Mouse (Mus musculus): Measurements from ENCODE around the gene Adcyap1r1. TPM values are rescaled to one million over a fixed set of nuclear protein-coding genes. Genes with fewer than 3 reads are reported as not detected.

Gene Adcyap1r1
- polyA plus RNA-seq, 1 experiment from 2014 or later, result 0.12 TPM

DNA sequence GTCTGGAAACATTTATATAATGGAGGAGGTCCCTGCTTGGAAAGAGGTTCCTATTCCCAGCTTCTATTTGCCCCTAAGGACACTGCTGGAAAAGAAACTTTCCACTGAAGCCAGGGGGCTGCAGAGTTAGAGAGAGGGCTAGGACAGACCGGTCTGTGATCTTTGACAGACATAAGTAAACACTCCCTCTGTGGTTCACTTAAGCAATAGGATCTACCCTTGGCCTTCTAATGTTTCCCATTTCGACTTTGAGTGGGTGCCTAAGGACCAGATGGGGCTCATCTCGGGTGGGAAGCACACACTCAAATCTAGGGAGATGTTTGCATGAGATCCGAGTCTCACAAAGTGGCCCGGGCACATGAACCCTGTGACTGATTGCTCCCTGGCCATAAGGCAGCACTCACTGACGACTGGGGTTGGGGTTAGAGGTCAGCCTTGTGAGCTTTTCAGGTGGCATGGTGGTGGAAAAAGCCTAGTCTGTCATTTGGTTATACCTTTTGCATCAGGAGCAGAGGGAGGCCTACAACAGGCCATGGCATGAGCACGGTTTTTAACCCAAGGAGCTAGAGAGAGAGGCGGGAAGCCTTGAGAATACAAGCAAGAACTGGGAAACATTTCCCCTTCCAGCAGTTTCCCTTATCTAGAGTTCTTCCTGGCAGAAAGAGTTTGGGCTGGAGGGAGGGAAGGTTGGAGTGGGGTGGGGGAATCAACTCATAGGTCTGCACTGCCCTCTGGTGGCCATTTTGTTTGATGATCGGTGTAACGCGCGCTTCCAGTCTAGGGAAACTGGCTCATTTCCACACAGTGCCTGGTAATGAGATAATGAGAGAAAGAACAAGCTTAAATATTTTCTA lies 59.7 kb downstream of the Adcyap1r1 start:
- no peaks in the 10 kb centered on the region for H3K9me3 ChIP-seq (replicated peaks)
- 27% methylated on average over 12 of the region's 12 CpGs for WGBS (ENCODE audit: insufficient replicate concordance)
- H3K9ac ChIP-seq, result no peak overlapping the region
- H3K36me3 ChIP-seq, result no peaks in the 10 kb centered on the region
- H3K27me3 ChIP-seq (replicated peaks), result no peaks in the 10 kb centered on the region
- H3K4me3 ChIP-seq, result no peak overlapping the region
- no peaks in the 10 kb centered on the region for H3K4me1 ChIP-seq
- H3K4me2 ChIP-seq, result no peak overlapping the region
- ATAC-seq, result peak; percentile 40; the same call in 1 of the 2 replicates
- H3K27ac ChIP-seq, result no peak overlapping the region

DNA sequence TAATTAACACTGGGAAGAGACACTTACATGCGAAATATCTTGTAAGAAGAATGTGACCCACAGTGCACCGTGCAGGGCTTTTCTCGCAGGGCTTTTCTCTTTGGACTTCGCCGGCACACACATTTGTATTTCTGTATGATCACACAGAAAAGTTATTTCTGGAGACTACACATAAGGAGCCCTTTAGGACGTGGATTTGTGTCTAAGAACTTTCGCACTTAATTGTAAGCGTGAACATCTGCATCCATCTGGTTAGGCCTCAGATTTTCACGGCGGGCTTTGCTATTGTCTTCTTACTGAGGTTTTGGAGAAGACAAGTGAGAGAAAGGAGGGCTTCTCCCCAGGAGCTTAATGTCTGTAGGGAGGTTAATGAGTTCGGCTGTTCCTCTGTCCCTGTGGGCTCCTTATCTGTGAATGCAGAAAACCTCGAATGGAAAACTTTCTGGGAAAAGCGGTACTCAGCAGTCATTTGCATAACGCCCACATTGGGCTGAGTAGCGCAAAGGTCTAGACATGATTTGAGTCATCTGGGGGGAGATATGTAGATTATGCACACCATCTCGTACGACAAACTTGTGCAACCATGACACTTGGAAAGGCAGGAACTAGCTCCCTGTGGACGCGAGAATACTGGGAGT lies 60.4 kb downstream of the Adcyap1r1 start:
- H3K27me3 ChIP-seq (replicated peaks), result no peaks in the 10 kb centered on the region
- no peak for ATAC-seq
- H3K4me2 ChIP-seq, result no peak overlapping the region
- 35% methylated on average over 19 of the region's 19 CpGs for WGBS (ENCODE audit: insufficient replicate concordance)
- no peak overlapping the region for H3K9ac ChIP-seq
- no peak overlapping the region for H3K27ac ChIP-seq
- H3K36me3 ChIP-seq, result no peaks in the 10 kb centered on the region
- no peaks in the 10 kb centered on the region for H3K4me1 ChIP-seq
- H3K4me3 ChIP-seq, result no peak overlapping the region
- no peaks in the 10 kb centered on the region for H3K9me3 ChIP-seq (replicated peaks)

DNA sequence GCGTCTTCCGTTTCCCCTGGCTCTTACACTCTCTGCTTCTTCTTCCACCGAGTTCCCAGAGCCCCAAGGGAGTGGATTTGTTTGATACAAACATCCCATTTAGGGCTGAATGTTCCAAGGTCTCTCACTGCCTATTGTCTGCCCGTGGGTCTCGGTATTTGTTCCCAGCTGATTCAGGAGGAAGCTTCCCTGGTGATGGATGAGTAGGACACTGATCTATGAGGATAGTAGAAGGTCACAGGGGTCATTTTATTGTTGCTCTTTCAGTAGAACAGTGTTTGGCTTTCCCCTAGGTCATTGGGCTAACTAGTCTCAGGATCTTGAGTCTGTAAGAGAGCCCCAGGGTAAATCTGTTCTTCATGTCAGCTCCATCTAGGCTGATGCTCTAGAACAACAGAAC lies 61.7 kb downstream of the Adcyap1r1 start:
- no peaks in the 10 kb centered on the region for H3K27me3 ChIP-seq (replicated peaks)
- no peaks in the 10 kb centered on the region for H3K36me3 ChIP-seq
- H3K9me3 ChIP-seq (replicated peaks), result no peaks in the 10 kb centered on the region
- H3K4me3 ChIP-seq, result no peak overlapping the region
- no peak for ATAC-seq
- H3K9ac ChIP-seq, result no peak overlapping the region
- 62% methylated on average over 5 of the region's 5 CpGs for WGBS (ENCODE audit: insufficient replicate concordance)
- H3K27ac ChIP-seq, result no peak overlapping the region
- H3K4me2 ChIP-seq, result no peak overlapping the region
- H3K4me1 ChIP-seq, result no peaks in the 10 kb centered on the region

DNA sequence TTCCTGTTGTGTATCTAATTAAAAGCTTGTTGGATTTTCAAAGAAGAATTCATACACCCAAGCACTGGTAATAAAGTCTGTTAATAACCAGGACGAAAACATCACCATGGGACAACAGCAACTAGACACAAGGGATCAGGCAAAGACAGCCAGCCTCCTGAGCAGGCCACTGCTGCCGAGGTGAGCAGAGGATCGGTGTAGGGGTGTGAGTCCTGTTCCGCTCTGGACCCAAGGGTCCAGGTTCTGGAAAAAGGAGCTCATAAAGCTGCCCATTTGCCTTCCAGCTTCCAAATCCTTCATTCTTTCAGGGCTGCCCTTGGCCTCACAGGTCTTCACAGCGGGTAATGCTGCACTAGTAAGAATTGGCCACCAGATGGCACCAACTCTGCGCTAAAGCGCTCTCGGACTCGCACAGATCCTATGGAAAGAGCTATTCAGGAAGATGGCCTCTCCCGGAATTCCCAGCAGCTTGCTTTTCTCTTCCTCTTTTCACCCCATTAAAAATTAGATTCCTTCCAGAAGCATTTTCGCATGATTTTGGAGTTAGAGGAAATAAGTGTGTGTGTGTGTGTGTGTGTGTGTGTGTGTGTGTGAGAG lies 67.9 kb downstream of the Adcyap1r1 start:
- Histone ChIP-seq H3K4me1 (no peaks in the 10 kb centered on the region), H3K4me2 (no peak overlapping the region), H3K36me3 (no peaks in the 10 kb centered on the region), H3K9me3 (replicated peaks) (no peaks in the 10 kb centered on the region), H3K9ac (no peak overlapping the region), H3K27me3 (replicated peaks) (no peaks in the 10 kb centered on the region), H3K27ac (no peak overlapping the region), H3K4me3 (no peak overlapping the region)
- 17% methylated on average over 11 of the region's 11 CpGs for WGBS (ENCODE audit: insufficient replicate concordance)
- ATAC-seq, result no peak

DNA sequence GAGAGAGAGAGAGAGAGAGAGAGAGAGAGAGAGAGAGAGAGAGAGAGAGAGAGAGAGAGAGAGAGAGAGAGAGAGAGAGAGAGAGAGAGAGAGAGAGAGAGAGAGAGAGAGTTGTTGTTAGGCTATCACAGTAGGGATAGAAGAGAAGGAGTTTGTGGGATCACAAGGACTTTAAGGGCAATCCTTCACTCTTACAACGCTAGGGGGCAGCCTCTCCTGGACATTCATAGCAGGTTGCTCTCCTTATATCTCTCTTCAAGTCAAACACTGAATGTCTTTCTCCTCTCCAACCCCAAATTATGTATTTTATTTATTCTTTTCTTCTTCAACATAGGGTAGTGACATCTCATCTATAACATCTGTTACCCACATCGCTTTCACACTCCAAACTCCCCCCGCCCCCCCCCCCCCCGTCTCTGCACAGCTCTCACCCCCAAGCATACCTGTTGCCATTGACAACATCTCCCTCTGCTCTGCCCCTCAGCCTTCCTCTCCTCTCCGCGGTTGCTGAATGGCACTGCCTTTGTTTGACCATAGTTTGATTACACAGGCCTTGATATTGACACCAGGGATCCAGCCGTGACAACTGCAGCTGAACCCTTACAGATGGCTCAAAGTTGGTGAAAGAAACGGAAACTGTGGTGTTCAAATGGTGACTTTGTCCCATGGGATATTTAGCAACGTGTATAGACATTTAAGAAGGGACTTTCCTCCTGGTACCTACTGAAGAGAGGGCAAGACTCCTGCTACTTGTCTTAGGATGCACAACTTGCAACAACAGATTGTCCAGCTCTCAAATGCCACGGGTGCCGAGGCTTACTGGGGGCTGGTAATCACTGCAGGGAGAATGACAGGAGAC lies 68.7 kb downstream of the Adcyap1r1 start:
- Histone ChIP-seq H3K4me3 (no peak overlapping the region), H3K27ac (no peak overlapping the region), H3K36me3 (no peaks in the 10 kb centered on the region), H3K9me3 (replicated peaks) (no peaks in the 10 kb centered on the region), H3K9ac (no peak overlapping the region), H3K4me2 (no peak overlapping the region), H3K4me1 (no peaks in the 10 kb centered on the region), H3K27me3 (replicated peaks) (no peaks in the 10 kb centered on the region)
- no peak for ATAC-seq
- 42% methylated on average over 10 of the region's 11 CpGs for WGBS (ENCODE audit: insufficient replicate concordance)

DNA sequence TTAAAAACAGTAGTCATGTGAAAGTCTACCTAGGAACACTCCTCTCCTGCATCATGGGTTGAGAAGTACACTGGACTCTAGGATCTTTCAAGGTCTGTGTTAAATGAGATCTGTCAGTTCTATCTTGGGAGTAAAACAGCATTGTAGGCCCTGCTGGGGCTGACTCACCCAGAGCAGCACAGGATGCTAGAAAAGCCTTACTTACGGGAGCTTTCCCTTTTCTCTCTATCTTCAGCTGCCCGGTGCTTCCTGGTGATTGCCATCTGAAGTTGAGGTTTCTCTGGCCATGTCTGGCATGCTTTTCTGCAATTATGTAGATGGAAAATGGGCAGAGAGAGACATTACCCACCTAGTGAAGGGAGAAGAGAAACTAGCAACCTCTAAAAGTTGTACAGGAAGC lies 84.7 kb downstream of the Adcyap1r1 start:
- Histone ChIP-seq H3K4me1 (no peaks in the 10 kb centered on the region), H3K9me3 (replicated peaks) (no peaks in the 10 kb centered on the region), H3K4me2 (no peak overlapping the region), H3K27me3 (replicated peaks) (no peaks in the 10 kb centered on the region), H3K27ac (no peak overlapping the region), H3K9ac (no peak overlapping the region), H3K36me3 (no peaks in the 10 kb centered on the region), H3K4me3 (no peak overlapping the region)
- 11% methylated on average over 2 of the region's 2 CpGs for WGBS (ENCODE audit: insufficient replicate concordance)
- ATAC-seq, result no peak

DNA sequence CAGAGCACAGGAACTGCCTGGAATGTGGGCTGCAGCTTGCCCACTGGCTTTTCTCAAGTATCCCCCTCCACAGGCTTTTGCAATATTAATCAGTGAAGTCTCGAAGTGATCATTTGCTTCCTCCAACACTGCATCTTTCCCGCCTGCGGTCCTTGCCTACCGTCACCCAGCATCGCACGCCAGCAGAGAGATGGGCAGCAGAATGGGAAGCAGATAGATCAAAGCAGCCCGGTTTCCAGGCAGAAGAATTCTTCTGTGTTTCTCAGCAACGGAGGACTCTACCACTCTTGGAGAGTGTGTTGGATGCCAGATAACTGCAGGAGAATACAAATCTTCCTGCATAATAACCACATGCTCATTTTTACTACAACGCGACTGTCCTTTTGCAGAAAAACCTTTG lies 87.4 kb downstream of the Adcyap1r1 start:
- Histone ChIP-seq H3K4me2 (no peak overlapping the region), H3K36me3 (no peaks in the 10 kb centered on the region), H3K9ac (no peak overlapping the region), H3K9me3 (replicated peaks) (no peaks in the 10 kb centered on the region), H3K27ac (no peak overlapping the region), H3K4me3 (no peak overlapping the region), H3K4me1 (no peaks in the 10 kb centered on the region), H3K27me3 (replicated peaks) (no peaks in the 10 kb centered on the region)
- ATAC-seq, result no peak
- WGBS (ENCODE audit: insufficient replicate concordance), result 57% methylated on average over 10 of the region's 10 CpGs

DNA sequence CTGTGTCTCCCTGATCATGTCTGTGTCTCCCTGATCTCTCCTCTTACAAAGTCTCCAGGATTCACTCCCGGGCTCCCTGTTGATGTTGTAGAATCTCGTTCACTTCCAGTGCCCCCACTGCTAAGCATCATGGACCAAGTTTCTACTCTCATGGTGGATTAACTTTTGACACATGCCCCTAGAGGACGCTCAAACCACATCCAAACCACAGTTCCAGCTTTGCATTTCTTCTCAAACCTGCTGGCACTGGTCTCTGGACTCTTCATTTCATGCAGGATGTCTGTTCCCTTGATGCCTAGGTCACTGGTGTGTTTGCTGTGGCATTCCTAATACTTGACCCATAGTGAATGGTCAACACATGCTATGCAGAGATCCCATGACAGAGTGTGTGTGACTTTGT lies 90.6 kb downstream of the Adcyap1r1 start:
- H3K4me2 ChIP-seq, result no peak overlapping the region
- 41% methylated on average over 3 of the region's 3 CpGs for WGBS (ENCODE audit: insufficient replicate concordance)
- H3K36me3 ChIP-seq, result no peaks in the 10 kb centered on the region
- no peak overlapping the region for H3K9ac ChIP-seq
- no peaks in the 10 kb centered on the region for H3K27me3 ChIP-seq (replicated peaks)
- H3K27ac ChIP-seq, result no peak overlapping the region
- no peaks in the 10 kb centered on the region for H3K4me1 ChIP-seq
- H3K9me3 ChIP-seq (replicated peaks), result no peaks in the 10 kb centered on the region
- no peak overlapping the region for H3K4me3 ChIP-seq
- no peak for ATAC-seq

DNA sequence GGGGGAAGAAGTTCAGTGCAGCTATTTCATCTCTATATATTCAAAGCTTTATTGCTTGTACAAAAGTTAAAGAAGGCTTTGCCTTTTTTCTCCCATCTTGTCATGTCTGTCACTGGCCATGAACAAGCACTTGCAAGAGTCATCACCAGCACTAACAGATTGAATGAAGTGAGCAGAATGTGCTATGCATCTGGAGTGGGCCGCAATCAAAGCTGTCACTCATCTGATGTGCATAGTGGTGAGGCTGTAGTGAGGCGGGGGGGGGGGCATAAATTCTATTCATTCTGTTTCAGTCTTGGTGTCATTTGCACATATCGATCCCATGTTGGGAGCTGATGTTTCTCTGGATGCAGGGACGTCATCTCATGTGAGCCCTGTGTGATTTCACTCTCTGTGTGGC lies 91.6 kb downstream of the Adcyap1r1 start:
- Histone ChIP-seq H3K9me3 (replicated peaks) (no peaks in the 10 kb centered on the region), H3K4me1 (no peaks in the 10 kb centered on the region), H3K9ac (no peak overlapping the region), H3K4me3 (no peak overlapping the region), H3K4me2 (no peak overlapping the region), H3K27ac (no peak overlapping the region), H3K27me3 (replicated peaks) (no peaks in the 10 kb centered on the region), H3K36me3 (no peaks in the 10 kb centered on the region)
- WGBS (ENCODE audit: insufficient replicate concordance), result 66% methylated on average over 4 of the region's 4 CpGs
- no peak for ATAC-seq

DNA sequence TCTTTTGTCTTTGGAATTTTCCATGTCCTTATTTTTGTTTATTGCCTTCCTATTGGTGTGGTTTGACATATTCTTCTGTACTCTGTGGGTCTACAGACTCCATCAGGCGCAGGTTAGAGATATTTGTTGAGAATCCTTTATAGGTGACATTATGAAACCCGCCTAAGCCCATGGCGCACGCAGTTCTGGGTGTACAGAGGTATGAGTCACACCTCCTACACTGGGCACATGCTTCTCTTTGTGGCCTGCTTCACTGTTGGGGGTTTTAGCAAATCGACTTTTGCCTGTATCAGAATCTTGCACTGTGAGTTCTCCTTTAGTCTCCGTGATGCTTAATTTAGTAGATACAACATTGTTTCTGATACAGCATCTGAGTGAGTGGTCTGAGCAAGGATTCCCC lies 97.4 kb downstream of the Adcyap1r1 start:
- Histone ChIP-seq H3K9me3 (replicated peaks) (no peaks in the 10 kb centered on the region), H3K4me2 (no peak overlapping the region), H3K27me3 (replicated peaks) (no peaks in the 10 kb centered on the region), H3K27ac (no peak overlapping the region), H3K4me3 (no peak overlapping the region), H3K4me1 (no peaks in the 10 kb centered on the region), H3K36me3 (no peaks in the 10 kb centered on the region), H3K9ac (no peak overlapping the region)
- 72% methylated on average over 6 of the region's 6 CpGs for WGBS (ENCODE audit: insufficient replicate concordance)
- no peak for ATAC-seq

DNA sequence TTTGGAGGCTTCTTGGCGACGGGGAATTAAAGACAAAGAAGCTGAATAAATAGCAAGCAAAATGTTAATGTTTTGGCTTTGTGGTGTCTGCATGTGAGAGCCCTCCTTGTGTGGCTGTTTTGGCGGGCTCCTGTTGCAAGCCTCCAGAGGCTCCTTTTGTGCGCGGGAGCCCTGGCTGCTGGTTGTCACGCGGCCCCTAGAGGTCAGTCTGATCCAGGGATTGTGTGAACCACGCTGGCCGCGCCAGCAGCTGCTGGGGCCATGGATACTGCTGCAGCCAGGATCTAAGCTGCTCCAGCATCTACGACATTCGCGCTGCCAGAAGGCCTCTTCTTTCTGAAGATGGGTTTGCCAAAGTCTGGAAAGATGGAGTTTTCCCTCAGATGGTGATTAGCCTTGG lies 99.1 kb downstream of the Adcyap1r1 start:
- 35% methylated on average over 13 of the region's 13 CpGs for WGBS (ENCODE audit: insufficient replicate concordance)
- no peak overlapping the region for H3K9ac ChIP-seq
- no peak overlapping the region for H3K27ac ChIP-seq
- no peak overlapping the region for H3K4me2 ChIP-seq
- no peak overlapping the region for H3K4me3 ChIP-seq
- H3K4me1 ChIP-seq, result no peaks in the 10 kb centered on the region
- H3K27me3 ChIP-seq (replicated peaks), result no peaks in the 10 kb centered on the region
- no peaks in the 10 kb centered on the region for H3K36me3 ChIP-seq
- no peaks in the 10 kb centered on the region for H3K9me3 ChIP-seq (replicated peaks)
- ATAC-seq, result no peak
